Mouse (Mus musculus) left cerebral cortex, adult 2 months (tissue): ENCODE measurements around the gene BC049730. TPM values are rescaled to one million over a fixed set of nuclear protein-coding genes. Genes with fewer than 3 reads are reported as not detected.
"Not testable (repeated sequence)": the region's sequence is repeated elsewhere in the genome, so short reads cannot be mapped to it uniquely, and the experiment has no call there.

Source experiments
- DNase-seq, 2 experiments: peaks; one replicate each; pipeline ENCODE4 v3.0.0; 2021 to 2022; ENCODE audit warnings: low spot score in 2 of 2, mixed read lengths in 1 of 2; ENCODE audit errors: extremely low spot score in 1 of 2
- H3K27ac ChIP-seq: fragments of 200-600 bp; 2 replicates; pipeline ENCODE4 v1.8.1; 2022
- H3K4me3 ChIP-seq: fragments of 200-600 bp; 2 replicates; pipeline ENCODE4 v1.8.1; 2022
- CTCF ChIP-seq: fragments of 200-600 bp; IDR thresholded peaks from 2 replicates; pipeline ENCODE4 v1.8.1; 2022; ENCODE audit warnings: antibody characterized with exemption, mild to moderate bottlenecking, moderate library complexity
- intact Hi-C: fragments of 180-260 bp; cut with DNase I; formaldehyde crosslinking; loops from one replicate; pipeline ENCODE4 v1.15.1; 2025
- total RNA-seq, 2 experiments: library from RNA; stranded (reverse); gene quantifications; 2 replicates each; pipeline ENCODE4 v1.2.3; 2021

The BC049730 gene
- total RNA-seq, 2 experiments from 2014 or later: not detected

DNA sequence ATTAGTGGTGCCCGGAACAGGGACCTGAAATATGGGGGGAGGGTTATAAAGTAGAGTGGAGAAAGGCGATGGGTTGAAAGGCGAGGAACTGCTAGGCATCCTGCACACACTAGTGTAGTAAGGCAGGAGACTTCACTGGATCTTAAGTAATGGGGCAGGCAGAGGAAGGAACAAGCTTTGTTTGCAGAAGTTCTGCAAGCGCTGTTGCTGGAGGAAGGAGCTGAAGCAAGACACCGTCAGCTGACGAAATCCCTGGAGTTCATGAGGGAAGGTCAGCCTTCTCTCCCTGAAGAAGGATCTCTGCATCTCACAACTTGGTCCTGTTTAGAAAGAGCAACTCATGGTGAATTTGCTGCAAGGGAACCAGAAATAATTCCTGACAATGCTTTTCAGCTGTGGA is 6.0 kb downstream of the BC049730 start:
- intact Hi-C loops: no loop called here
- TF ChIP-seq CTCF: no peak
- H3K4me3 ChIP-seq: no peak overlapping the region
- no peak overlapping the region for H3K27ac ChIP-seq
- no peak for DNase-seq

DNA sequence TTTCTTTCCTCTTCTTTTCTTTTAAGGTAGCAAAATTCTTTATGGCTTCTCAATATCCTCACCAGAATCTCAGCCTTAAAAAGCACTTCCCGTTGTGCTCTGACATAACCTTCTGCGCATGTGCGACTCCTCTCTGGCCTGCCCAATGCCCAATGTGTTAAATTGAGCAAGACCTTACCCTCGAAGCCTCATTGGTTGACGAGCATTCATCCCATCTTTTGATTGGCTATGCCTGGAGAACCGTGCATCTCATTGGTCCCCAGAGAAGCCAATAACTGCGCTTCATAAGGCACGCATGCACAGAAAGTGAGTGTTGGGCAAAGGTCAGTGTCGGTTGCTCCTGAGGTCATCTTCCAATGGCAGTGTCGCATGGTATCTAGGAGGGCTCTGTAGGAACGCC is 17.8 kb downstream of the BC049730 start, which contains the start of gene Gm4763:
Gene Gm4763, minus strand, starts transcription at position 101 of the 400 bp plus-strand sequence.
- H3K4me3 ChIP-seq: not testable (repeated sequence)

DNA sequence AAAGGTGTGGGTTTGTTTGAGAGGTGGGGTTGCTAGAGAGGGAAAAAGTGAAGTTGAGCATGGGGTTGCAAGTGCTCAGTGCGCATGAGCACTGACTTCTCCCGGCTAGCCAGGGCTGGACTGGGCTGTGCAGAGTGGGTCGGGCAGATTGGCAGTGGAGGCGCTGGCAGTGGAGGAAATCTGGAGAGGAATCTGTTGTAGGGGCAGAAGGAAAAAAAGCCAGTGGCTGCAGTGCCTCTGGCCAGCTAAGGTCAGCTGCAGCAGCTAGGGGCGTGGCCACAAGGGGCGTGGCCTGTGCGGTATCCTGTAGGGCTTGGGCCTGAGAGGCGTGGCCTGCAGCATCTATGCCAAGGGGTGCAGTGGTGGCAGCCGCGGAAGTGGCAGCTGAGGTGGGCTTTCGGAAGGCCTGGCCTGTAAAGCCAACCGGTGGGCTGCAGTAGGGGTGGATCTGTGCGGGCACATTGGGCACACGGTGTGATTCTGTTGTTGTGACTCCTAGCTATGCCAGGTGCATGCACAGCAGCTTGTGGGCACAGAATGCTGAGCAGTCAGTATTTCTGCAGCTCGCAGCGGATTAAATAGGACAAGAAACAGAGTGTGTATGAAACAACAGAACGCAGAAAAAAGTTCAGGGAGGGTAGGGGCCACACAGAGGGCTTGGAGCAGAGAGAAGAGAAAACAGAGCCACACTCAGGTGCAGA is 27.1 kb downstream of the BC049730 start:
- no peak for DNase-seq
- no peak overlapping the region for H3K27ac ChIP-seq
- intact Hi-C loops: no loop called here
- H3K4me3 ChIP-seq: no peak overlapping the region
- TF ChIP-seq CTCF: no peak

More for the DNA sequence above, 17.8 kb downstream of the BC049730 start, which contains the start of gene Gm4763:
- not testable (repeated sequence) for DNase-seq, H3K27ac ChIP-seq
- intact Hi-C loops: loop anchor here (5.0 kb wide), 1 partner anchor 35 kb away; no protein-coding TSS in a partner anchor

DNA sequence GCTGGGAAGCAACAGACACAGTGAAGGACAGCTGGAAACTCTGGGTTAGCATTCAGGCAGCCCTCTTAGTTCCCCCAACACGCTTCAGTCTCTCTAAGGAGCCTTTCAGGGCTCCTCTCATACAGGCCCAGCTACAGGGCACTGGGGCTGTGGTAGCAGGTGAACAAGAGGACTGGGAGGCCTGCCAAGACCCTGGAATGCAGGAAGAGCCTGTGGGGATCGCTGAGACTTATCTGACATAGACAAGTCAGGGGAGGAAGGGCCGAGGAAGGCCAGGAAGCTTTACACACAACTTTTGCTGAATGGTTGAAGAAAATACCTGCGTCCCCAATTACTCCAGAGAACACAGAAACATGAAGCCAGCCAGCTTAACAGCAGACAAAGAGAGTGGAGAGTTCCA is 41.7 kb downstream of the BC049730 start:
- no peak for TF ChIP-seq CTCF
- intact Hi-C loops: no loop called here
- no peak for DNase-seq

DNA sequence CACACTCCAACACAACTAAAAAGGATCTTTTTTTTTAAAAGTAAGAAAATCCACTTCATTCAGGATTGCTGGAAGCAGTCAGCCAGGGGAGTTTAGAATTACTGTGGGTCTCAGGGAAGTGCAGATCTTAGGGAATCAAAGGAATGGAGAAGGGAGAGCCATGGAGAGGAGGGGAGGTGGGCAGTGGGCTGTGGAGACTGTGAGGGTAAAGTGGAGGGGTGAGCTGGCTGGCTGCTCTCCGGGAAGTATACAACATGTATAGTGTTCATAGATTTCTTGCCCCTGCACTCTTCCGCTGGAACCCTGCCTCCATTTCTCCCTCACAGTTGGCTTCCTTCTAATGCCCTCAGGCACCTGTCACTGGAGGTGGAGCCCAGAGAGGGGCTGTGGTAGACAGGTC is 42.6 kb downstream of the BC049730 start:
- intact Hi-C loops: no loop called here
- no peak overlapping the region for H3K27ac ChIP-seq
- no peak for DNase-seq
- H3K4me3 ChIP-seq: no peak overlapping the region
- TF ChIP-seq CTCF: no peak

More for the DNA sequence above, 41.7 kb downstream of the BC049730 start:
- H3K4me3 ChIP-seq: no peak overlapping the region
- H3K27ac ChIP-seq: no peak overlapping the region

DNA sequence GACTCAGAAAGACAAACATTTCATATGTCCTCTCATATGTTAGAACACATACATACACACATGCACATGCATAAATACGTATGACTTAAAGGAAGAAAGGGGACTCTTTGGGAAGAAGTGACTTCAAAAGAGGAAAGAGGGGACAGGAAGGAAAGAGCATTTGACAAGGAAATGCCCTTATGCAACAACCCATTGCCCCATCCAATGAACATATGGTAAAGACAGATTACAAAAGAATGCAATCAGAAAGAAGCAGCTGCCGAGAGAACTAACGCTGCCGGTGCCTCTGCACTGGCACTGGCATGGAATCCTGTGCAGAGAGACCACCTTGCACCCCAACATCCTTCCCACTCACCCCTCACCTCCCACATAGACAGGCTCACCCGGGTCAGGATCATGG is 44.4 kb downstream of the BC049730 start:
- Histone ChIP-seq H3K4me3 (no peak overlapping the region), H3K27ac (no peak overlapping the region)
- no peak for DNase-seq
- intact Hi-C loops: no loop called here
- no peak for TF ChIP-seq CTCF

DNA sequence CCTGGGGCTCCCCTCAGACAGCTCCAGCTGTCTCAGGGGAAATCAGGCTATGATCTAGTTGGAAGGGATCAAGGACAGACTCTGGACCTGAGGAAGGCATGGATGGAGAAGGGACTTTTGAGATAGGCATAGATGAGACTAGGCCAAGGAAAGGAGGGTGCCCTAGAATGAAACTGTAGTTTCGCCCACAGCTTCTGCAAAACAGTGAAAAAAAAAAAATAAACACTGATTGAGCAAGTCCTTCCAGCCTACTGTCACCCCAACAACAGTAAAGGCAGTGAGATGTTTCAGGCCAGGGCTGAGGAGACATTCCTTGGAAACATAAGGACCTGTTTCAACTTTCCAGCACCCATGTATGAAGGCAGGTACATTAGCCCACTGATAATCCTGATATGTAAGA is 49.5 kb downstream of the BC049730 start:
- Histone ChIP-seq H3K27ac (no peak overlapping the region), H3K4me3 (no peak overlapping the region)
- no peak for TF ChIP-seq CTCF
- intact Hi-C loops: no loop called here
- no peak for DNase-seq

DNA sequence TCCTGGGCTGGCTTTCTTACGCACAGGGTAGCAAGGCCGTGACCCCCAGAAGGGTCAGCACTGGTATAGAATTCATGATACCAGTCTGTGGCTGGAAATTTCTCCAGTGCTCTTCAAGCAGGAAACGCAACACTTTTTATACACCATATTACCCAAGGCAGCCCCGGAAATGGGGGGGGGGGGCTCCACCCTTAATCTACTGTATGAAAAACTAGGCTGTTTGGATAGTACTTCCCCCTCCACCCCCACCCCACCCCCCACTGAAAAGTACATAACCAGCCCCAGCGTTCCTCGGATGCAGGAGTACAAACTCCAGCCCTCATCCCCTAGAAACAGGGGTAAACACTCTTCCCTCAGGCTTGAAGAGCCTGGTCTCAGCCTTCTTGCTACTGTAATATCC is 51.2 kb downstream of the BC049730 start, which contains the start of gene Cd177:
Gene Cd177, minus strand, starts transcription at position 101 of the 400 bp plus-strand sequence.
- H3K27ac ChIP-seq: no peak within 1 kb of the TSS
- TF ChIP-seq CTCF: no peak
- no peak for DNase-seq
- no peak within 1 kb of the TSS for H3K4me3 ChIP-seq
- intact Hi-C loops: no loop called here

DNA sequence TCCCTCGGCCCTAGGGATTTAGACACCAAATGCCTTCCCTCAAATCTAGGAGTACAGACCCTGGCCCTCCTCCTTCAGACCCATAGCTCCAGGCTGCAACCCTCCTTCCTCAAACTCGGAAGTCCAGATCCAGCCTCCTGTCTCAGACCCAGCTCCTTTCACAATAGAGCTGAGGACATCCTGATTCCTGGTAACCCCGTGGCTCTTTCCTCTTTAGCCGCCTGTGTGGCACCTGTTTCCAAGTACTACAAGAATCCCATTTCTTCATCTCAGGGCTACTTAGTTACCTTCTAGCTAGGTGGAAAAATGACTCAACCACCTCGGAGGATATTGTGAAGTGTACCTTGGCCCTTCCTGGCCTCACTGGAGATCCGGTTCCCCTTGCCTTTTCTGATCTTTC is 52.1 kb downstream of the BC049730 start:
- TF ChIP-seq CTCF: no peak
- intact Hi-C loops: no loop called here
- no peak overlapping the region for H3K27ac ChIP-seq
- no peak for DNase-seq
- H3K4me3 ChIP-seq: no peak overlapping the region

DNA sequence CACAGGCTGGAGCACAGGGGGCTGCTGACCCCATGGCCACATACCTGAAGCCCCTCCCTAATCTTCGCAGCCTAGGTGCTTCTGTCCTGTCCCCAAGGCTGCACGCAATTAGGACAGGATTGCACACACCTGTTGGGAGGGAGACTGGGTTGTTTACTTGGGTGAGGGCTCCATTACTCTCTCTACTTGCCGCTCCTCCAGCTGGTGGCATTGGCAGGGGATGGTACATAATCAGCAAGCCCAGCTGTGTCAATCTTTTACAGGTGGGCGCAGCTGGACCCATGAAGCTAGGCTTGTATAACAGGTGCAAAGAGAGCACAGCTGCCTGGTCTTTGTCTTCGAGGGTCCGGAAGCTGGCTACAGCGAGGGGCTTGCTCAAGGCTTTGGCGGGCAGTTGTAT is 53.5 kb downstream of the BC049730 start:
- no peak overlapping the region for H3K4me3 ChIP-seq
- H3K27ac ChIP-seq: no peak overlapping the region
- DNase-seq: no peak
- no peak for TF ChIP-seq CTCF
- intact Hi-C loops: no loop called here

Other genes starting within 250 kb of the BC049730 start
- gene Plaur, start 246.8 kb upstream of the BC049730 start, total RNA-seq: 1 to 10 TPM; 1.0 to 1.1 TPM
- gene Cadm4, start 227.2 kb upstream of the BC049730 start, total RNA-seq: 100 to 1,000 TPM; 213 to 219 TPM
- gene Zfp428, start 202.2 kb upstream of the BC049730 start, total RNA-seq: 10 to 100 TPM; 45.9 to 46.0 TPM
- gene AC161166.1, start 196.8 kb upstream of the BC049730 start, total RNA-seq: not detected
- gene Irgq, start 178.6 kb upstream of the BC049730 start, total RNA-seq: 10 to 100 TPM; 81.6 to 84.3 TPM
- gene Pinlyp, start 163.1 kb upstream of the BC049730 start, total RNA-seq: not detected
- 10 to 100 TPM; 32.8 to 39.5 TPM for gene Xrcc1, start 163.0 kb upstream of the BC049730 start, total RNA-seq
- gene Ethe1, start 121.7 kb upstream of the BC049730 start, total RNA-seq: 10 to 100 TPM; 14.4 to 14.6 TPM
- gene Zfp575, start 121.6 kb upstream of the BC049730 start, total RNA-seq: 1 to 10 TPM; 6.8 to 6.9 TPM
- gene Phldb3, start 98.5 kb upstream of the BC049730 start, total RNA-seq: not detected
- gene Lypd3, start 72.7 kb upstream of the BC049730 start, total RNA-seq: under 1 TPM; 0.20 to 0.63 TPM
- gene Tex101, start 32.6 kb upstream of the BC049730 start, total RNA-seq: not detected
- gene Gm4763, start 17.7 kb downstream of the BC049730 start, total RNA-seq: not detected
- gene Cd177, start 51.1 kb downstream of the BC049730 start, total RNA-seq: not detected
- not detected for gene Ceacam10, start 68.0 kb downstream of the BC049730 start, total RNA-seq
- 1 to 10 TPM in 1 of 2 experiments, not detected in 1; 1.0 TPM for gene Gm9844, start 153.0 kb downstream of the BC049730 start, total RNA-seq
- not detected for gene Lypd4, start 160.7 kb downstream of the BC049730 start, total RNA-seq
- gene Dmrtc2, start 160.8 kb downstream of the BC049730 start, total RNA-seq: not detected
- gene Rps19, start 175.1 kb downstream of the BC049730 start, total RNA-seq: 100 to 1,000 TPM; 488 to 501 TPM
- gene Cd79a, start 188.1 kb downstream of the BC049730 start, total RNA-seq: under 1 TPM; 0.37 to 0.38 TPM
- 10 to 100 TPM; 75.1 to 86.6 TPM for gene Arhgef1, start 193.7 kb downstream of the BC049730 start, total RNA-seq
- gene Gm4881, start 235.3 kb downstream of the BC049730 start, total RNA-seq: not detected